Mouse (Mus musculus) liver, adult 2 months (tissue): ENCODE measurements around the gene Gm11027.

Experiments
- CTCF ChIP-seq: fragments of 200-500 bp; IDR thresholded peaks from 2 replicates; pipeline ENCODE4 v1.5.1; 2011; ENCODE audit warnings: low read depth, low read length, control low read depth
- POLR2A ChIP-seq: fragments of 200-500 bp; IDR thresholded peaks from 2 replicates; pipeline ENCODE4 v1.6.1; 2011; ENCODE audit warnings: low read length, control low read depth; ENCODE audit not compliant: insufficient read depth; ENCODE audit errors: extremely low read depth

- TF ChIP-seq POLR2A = no peak
- TF ChIP-seq CTCF = no peak
Measured at GRCm38 (mm10) chr12:116299906-116300305, 24.7 kb downstream of the Gm11027 start.
